Mouse (Mus musculus) erythroblast, embryonic 14.5 days (primary cell): ENCODE measurements around the gene Nkpd1. TPM values are rescaled to one million over a fixed set of nuclear protein-coding genes. Genes with fewer than 3 reads are reported as not detected.
A peak's percentile ranks its signal among the peaks of the same experiment; 100 is the strongest.
"Not testable (repeated sequence)": the region's sequence is repeated elsewhere in the genome, so short reads cannot be mapped to it uniquely, and the experiment has no call there.

Experiments used
- H3K27me3 ChIP-seq: 2 replicates; pipeline ENCODE4 v1.6.1; 2012; ENCODE audit warnings: inconsistent platforms; ENCODE audit not compliant: control insufficient read depth
- H3K36me3 ChIP-seq: 2 replicates; pipeline ENCODE4 v1.6.1; 2012; ENCODE audit warnings: mild to moderate bottlenecking, inconsistent platforms; ENCODE audit not compliant: control insufficient read depth
- H3K4me1 ChIP-seq: 2 replicates; pipeline ENCODE4 v1.6.1; 2012; ENCODE audit warnings: inconsistent platforms; ENCODE audit not compliant: control insufficient read depth
- H3K4me3 ChIP-seq: replicated peaks from 2 replicates; pipeline ENCODE3; 2012; ENCODE audit warnings: moderate library complexity, mild to moderate bottlenecking, inconsistent platforms
- H3K9me3 ChIP-seq: 2 replicates; pipeline ENCODE4 v1.6.1; 2012; ENCODE audit warnings: low read length, inconsistent platforms, mixed read lengths; ENCODE audit not compliant: control insufficient read depth
- GATA1 ChIP-seq: IDR thresholded peaks from 2 replicates; pipeline ENCODE4 v1.6.1; 2012; ENCODE audit warnings: low read length, inconsistent platforms, mixed read lengths
- TAL1 ChIP-seq: IDR thresholded peaks from 3 replicates; pipeline ENCODE4 v1.6.1; 2012; ENCODE audit warnings: low read length, inconsistent platforms, mixed read lengths
- polyA plus RNA-seq: library from polyadenylated mRNA; stranded (reverse); fragments of >175 nt; gene quantifications from 2 replicates; pipeline ENCODE4 v1.2.3, GENCODE M21; 2012

The Nkpd1 gene
- polyA plus RNA-seq, 1 experiment = 0.02 TPM

DNA sequence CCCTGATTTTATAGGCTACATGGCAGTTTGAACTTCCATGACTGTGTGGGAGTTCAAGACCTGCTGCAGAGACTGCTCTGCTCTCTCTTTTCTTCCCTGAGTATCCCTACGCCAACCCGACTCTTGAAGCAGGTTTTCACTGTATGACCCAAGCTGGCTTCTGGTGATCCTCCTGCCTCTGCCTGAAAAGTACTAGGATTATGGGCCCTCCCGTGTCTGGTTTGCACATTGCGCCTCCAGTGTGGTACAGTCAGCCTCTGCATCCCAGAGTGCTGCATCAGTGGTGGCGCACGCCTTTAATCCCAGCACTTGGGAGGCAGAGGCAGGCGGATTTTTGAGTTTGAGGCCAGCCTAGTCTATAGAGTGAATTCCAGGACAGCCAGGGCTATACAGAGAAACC is 7.9 kb upstream of the Nkpd1 start:
- Histone ChIP-seq H3K9me3 (no peaks in the 10 kb centered on the region), H3K4me3 (peak overlapping the region; percentile 78), H3K36me3 (peaks cover 3% of the 10 kb centered on the region), H3K4me1 (peaks cover 43% of the 10 kb centered on the region), H3K27me3 (peaks cover 5% of the 10 kb centered on the region)
- TF ChIP-seq TAL1 (no peak), GATA1 (no peak)

DNA sequence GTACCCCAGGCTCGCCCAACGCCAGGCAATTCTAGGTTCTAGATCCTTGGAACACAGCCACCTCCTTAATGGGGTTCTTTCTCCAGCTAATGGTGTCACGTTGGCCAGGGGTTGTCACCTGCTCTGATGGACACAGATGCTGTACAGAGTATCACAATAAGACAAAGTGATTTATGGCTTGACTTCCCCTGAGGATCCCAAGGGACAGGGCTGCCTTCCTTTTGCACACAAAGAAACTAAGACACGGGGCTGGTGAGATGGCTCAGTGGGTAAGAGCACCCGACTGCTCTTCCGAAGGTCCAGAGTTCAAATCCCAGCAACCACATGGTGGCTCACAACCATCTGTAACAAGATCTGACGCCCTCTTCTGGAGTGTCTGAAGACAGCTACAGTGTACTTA is 5.7 kb upstream of the Nkpd1 start:
- not testable (repeated sequence) for H3K4me3 ChIP-seq, H3K9me3 ChIP-seq, H3K36me3 ChIP-seq, H3K27me3 ChIP-seq
- H3K4me1 ChIP-seq = peaks cover 32% of the 10 kb centered on the region

DNA sequence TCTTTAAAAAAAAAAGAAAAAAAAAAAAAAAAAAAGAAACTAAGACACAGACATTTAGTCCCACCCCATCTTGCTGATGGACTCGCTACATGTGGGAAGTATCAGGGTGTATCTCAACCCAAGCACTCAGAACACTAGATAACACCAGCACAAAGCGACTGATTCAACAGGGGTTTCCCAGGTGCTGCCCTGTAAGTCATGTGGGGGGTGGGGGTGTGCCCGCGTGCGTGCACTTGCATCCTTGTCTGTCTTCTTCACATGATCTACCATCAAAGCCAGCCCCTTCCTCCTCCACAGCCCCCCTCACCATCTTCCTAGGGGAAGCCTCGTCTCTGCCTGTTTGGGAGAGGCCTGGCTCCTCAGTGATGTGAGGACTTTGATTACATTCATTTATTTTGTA is 5.3 kb upstream of the Nkpd1 start:
- H3K36me3 ChIP-seq = peaks cover 3% of the 10 kb centered on the region
- H3K9me3 ChIP-seq = no peaks in the 10 kb centered on the region
- H3K4me3 ChIP-seq = no peak overlapping the region
- peaks cover 10% of the 10 kb centered on the region for H3K27me3 ChIP-seq
- H3K4me1 ChIP-seq = peaks cover 27% of the 10 kb centered on the region
- TF ChIP-seq TAL1 (no peak), GATA1 (no peak)

DNA sequence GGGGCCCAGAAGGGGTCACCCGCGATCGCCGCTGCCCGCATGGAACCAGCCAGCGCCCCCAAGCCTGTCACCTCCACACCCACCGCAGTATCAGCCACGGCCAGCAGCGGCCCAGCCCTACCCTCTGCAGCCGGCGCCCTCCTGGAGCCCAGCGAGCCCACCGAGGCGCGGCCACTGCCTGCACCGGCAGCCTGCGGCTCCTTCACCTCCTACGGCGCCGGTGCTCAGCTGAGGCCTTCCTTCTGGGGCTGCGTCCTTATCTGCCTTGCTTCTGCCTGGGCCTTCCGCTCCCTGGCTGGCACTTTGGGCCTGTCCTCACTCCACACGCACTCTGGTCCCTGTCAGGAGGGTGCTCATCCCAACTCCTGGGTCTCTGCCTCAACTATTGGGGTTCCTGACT is 2.4 kb downstream of the Nkpd1 start:
- Histone ChIP-seq H3K4me3 (no peak overlapping the region), H3K9me3 (peaks cover 14% of the 10 kb centered on the region), H3K4me1 (peaks cover 22% of the 10 kb centered on the region), H3K27me3 (peaks cover 86% of the 10 kb centered on the region), H3K36me3 (no peaks in the 10 kb centered on the region; the same call in 1 of the 2 replicates)
- no peak for TF ChIP-seq GATA1
- no peak for TF ChIP-seq TAL1

DNA sequence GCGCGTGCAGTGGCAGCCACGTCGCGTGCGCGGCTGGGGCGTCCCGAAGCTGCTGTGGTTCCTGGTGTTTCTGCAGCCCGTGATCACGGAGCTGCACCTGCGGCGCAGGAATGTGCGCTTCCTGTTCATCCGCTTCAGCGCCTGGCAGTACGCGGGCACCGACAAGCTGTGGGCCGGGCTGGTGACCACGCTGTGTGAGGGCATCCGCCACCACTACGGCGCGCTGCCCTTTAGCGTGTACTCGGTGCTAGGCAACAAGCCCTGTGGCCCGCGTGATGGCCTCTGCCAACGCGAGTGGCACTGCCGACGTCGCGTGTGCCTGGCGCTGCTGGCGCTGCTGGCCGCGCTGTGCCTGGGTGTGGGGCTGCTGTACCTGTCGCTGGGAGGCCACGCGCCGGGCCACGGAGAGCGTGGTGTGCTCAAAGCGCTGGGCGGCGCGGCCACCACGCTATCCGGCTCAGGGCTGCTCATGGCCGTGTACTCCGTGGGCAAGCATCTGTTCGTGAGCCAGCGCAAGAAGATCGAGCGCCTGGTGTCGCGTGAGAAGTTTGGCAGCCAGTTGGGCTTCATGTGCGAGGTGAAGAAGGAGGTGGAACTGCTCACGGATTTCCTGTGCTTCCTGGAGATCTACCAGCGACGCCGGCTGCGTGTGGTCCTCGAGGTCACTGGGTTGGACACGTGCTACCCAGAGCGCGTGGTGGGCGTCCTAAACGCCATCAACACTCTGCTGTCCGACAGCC is 5.5 kb downstream of the Nkpd1 start:
- peaks cover 22% of the 10 kb centered on the region for H3K4me1 ChIP-seq

DNA sequence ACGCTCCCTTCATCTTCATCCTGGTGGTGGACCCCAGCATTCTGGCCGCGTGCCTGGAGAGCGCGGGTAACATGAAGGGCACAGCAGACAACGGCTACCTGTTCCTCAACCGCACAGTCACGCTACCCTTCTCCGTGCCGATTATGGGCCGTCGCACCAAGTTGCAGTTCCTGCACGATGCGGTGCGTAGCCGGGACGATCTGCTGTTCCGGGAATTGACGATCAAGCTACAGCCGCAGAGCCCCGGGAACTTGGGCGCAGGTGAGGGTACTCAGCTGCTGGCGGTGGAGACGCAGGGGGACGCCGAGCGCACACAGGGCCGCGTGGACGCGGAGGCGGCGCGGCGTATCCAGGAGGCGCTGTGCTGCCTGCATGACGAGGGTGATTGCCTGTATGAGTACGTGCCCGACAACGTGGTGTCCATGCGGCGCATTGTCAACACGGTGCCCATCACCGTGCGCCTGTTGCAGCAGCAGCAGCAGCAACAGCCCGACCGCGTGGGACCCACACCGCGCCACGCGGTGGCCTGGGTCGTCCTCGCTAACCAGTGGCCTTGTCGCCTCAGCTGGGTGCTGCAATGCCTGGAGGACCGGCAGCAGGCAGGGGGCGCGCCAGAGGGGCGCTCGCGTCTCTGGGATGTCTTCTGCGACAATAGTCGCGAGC is 6.2 kb downstream of the Nkpd1 start:
- Histone ChIP-seq H3K27me3 (peaks cover 71% of the 10 kb centered on the region), H3K4me1 (peaks cover 22% of the 10 kb centered on the region), H3K36me3 (peaks cover 8% of the 10 kb centered on the region), H3K4me3 (peak overlapping the region; percentile 1), H3K9me3 (peaks cover 14% of the 10 kb centered on the region)
- no peak for TF ChIP-seq TAL1
- no peak for TF ChIP-seq GATA1

More for the DNA sequence above, 5.5 kb downstream of the Nkpd1 start:
- Histone ChIP-seq H3K27me3 (peaks cover 78% of the 10 kb centered on the region), H3K9me3 (peaks cover 14% of the 10 kb centered on the region), H3K36me3 (peaks cover under 1% of the 10 kb centered on the region), H3K4me3 (no peak overlapping the region)
- TF ChIP-seq TAL1 (no peak), GATA1 (no peak)

DNA sequence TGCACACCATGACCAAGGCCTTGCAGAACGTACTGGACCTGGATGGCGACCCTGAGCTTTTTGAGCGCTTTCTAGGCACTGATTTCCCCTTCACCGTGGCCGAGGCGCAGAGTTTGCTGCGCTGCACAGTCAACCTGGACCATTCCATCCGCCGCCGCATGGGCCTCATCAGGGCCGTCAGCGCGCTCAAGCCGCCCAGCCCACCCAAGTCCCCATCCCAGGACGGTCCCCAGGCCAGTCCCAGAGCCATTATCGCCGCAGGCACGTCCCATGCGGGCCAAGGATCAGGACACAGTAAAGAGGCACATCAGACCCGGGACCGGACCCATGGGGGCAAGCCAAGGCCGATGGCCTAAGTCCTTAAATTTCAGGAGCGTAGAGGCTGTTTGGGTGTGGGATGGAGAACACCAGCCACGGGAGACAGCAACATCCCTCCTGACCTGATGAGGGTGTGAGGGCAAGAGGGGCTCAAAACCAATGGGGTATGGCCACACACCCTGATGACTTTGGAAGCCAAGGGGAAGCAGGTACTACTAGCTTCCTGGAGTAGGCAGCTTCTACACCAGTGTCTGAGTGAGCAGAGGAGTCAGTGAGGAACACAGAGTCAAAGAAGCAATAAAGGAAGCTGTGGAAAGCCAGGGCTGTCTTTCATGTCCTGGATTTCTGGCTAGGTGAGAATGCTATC is 6.9 kb downstream of the Nkpd1 start:
- peaks cover 65% of the 10 kb centered on the region for H3K27me3 ChIP-seq
- TF ChIP-seq TAL1 (no peak), GATA1 (no peak)
- H3K4me3 ChIP-seq = no peak overlapping the region
- peaks cover 14% of the 10 kb centered on the region for H3K36me3 ChIP-seq
- H3K4me1 ChIP-seq = peaks cover 21% of the 10 kb centered on the region
- H3K9me3 ChIP-seq = peaks cover 14% of the 10 kb centered on the region

DNA sequence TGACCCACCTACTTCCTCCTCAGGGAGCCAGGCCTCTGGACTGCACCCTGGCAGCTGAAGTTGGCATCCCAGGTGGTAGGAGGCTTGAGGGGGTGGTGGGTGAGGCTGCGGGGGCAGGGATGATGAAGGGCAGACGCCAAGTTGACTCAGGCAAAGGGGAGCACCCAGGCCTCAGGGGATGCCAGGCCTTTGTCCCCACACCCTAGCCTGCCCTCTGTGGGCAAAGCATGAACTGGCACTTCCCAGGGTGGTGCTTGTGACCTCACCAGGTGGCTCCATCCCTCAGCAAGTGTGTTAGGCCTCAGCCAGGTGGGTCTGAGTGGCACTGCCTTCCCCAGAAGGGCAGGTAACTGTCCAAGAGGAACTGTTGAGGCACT is 7.5 kb downstream of the Nkpd1 start:
- Histone ChIP-seq H3K27me3 (peaks cover 59% of the 10 kb centered on the region), H3K36me3 (peaks cover 20% of the 10 kb centered on the region)
- no peak for TF ChIP-seq GATA1
- no peak for TF ChIP-seq TAL1

DNA sequence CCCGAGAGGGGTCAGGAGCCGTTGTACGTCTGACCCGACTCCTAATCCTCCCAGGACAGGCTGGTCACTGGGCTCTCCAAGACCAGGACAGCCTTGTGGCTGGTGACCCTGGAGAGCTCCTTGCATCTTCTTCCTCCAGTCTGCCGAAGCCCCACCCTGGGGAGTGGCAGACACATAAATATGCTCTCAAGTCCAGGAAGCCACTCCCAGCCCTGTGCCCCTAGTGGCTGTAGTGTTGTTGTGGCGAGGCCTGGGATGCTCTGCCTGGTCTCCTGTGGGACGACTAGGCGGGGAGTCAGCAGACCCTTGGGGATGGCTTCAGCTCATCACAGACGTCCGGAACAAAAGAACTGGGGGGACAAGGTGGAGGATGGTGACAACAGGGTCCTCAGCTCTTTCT is 13.4 kb downstream of the Nkpd1 start:
- H3K36me3 ChIP-seq = peaks cover 79% of the 10 kb centered on the region
- H3K4me1 ChIP-seq = peaks cover 9% of the 10 kb centered on the region
- TF ChIP-seq GATA1 (no peak), TAL1 (no peak)
- H3K9me3 ChIP-seq = no peaks in the 10 kb centered on the region
- H3K27me3 ChIP-seq = no peaks in the 10 kb centered on the region
- H3K4me3 ChIP-seq = no peak overlapping the region

More for the DNA sequence above, 7.5 kb downstream of the Nkpd1 start:
- Histone ChIP-seq H3K9me3 (peaks cover 14% of the 10 kb centered on the region), H3K4me1 (peaks cover 16% of the 10 kb centered on the region), H3K4me3 (no peak overlapping the region)
